Mouse (Mus musculus): ENCODE measurements around the gene Ccdc130.

Gene Ccdc130

DNA sequence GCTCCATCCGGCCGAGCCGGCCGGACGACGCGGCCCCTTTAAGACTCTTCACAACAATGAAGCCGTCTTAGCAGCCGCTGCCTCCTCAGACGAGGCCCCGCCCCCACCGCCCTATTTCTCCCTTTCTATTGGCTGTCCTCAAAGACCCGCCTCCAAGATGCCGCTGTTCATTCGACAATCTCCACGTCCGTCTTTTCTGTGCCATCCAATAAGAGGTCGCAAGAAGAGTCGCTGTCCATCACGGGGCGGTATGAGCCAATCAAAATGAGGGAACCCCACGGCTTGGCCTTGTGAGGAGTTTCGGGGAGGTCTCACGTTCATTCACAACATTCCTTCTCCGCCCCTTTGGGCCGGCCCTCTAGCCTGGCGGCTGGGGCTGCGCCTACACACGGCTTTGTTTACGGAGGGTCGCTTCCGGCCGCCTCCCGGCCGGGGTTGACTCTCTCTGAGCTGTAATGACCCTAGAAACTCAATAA, 33.1 kb downstream of the Ccdc130 start, which contains the start of gene Zswim4:
Gene Zswim4, minus strand, starts transcription at position 58 of the 476 bp plus-strand sequence.
- DNase-seq = peak; percentile 98 to 99

GRCm38 (mm10) chr8:84236410-84236997, 33.7 kb downstream of the Ccdc130 start:
- DNase-seq = no peak

GRCm38 (mm10) chr8:84235746-84236409, 34.3 kb downstream of the Ccdc130 start:
- no peak for DNase-seq

DNA sequence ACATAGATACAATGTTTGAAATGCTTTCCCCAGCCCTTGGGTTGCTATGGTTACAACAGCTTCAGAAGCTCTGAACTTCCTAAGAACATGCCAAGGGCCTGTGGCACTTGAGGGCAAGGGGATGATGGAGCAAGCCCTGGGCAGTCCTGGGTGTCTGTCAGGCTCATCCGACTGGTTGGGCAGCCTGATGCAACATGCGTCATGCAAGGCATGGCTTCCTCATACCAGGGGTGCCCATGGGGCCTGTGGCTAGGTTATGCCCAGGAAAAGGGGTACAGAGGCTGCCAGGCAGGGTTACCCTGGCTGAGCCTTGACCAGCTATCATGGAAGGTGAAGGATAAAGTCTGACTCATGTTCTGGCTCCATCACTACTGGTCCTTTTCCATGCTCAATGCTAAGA, 37.1 kb downstream of the Ccdc130 start:
- DNase-seq = no peak

DNA sequence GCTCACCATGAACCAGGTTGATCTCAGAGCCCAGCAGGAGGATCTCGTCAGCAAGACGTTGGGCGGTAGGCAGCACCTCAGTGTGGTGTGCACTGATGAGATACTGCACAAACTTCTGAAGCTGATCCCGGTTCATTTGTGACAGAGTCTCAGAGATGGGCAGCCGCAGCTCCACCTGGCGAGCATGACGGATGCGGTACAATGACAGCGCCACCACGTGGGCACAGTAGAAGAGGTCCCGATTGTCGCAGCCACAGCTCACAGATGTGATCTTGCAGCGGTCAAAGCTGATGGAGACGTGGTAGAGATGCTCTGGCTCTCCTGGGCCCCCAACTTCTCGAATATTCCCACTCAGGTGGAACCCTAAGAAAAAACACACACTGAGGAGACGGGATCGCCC, 39.4 kb downstream of the Ccdc130 start:
- no peak for DNase-seq

- DNase-seq = no peak
Measured at GRCm38 (mm10) chr8:84223322-84224029, 46.7 kb downstream of the Ccdc130 start.

GRCm38 (mm10) chr8:84222566-84223165, 47.5 kb downstream of the Ccdc130 start:
- no peak for DNase-seq

- no peak for DNase-seq
Measured at GRCm38 (mm10) chr8:84220105-84220504, 50.1 kb downstream of the Ccdc130 start.

GRCm38 (mm10) chr8:84218143-84218542, 52.0 kb downstream of the Ccdc130 start:
- no peak for DNase-seq

- DNase-seq = no peak
Measured at GRCm38 (mm10) chr8:84217206-84217605, 53.0 kb downstream of the Ccdc130 start.

- no peak for DNase-seq
Measured at GRCm38 (mm10) chr8:84213277-84213676, 56.9 kb downstream of the Ccdc130 start.

GRCm38 (mm10) chr8:84211881-84212563, 58.2 kb downstream of the Ccdc130 start:
- peak in 1 of 2 experiments; percentile 37 for DNase-seq

- peak in 1 of 2 experiments; percentile 35 for DNase-seq
Measured at GRCm38 (mm10) chr8:84211202-84211601, 59.0 kb downstream of the Ccdc130 start.

DNA sequence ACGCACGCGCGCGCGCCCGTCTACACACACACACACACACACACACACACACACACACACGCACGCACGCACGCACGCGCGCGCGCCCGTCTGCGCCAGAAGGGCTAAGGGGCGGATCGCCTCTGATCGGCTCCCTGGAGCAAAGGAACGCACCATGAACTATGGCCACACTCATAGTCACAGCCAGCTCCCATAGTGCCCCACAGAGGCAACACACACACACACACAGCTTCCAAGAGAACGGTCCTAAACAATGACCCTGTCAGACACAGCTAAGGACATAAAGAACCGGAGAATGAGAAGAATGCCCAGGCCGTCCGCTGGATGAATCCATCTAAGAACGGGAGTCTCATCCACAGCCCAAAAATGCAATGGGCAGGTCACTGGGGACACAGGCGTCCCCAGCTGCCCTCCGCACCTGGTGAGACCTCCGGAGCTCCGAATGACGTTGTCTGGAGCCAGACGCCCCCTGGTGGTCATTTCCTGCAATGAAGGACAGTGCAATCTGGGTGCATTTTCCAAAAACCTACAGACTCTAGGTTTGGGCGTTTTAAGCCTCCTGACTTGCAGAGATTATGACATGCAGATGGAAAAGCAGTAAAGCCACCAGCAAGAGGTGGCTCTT, 59.9 kb downstream of the Ccdc130 start:
- peak; percentile 81 to 90 for DNase-seq

DNA sequence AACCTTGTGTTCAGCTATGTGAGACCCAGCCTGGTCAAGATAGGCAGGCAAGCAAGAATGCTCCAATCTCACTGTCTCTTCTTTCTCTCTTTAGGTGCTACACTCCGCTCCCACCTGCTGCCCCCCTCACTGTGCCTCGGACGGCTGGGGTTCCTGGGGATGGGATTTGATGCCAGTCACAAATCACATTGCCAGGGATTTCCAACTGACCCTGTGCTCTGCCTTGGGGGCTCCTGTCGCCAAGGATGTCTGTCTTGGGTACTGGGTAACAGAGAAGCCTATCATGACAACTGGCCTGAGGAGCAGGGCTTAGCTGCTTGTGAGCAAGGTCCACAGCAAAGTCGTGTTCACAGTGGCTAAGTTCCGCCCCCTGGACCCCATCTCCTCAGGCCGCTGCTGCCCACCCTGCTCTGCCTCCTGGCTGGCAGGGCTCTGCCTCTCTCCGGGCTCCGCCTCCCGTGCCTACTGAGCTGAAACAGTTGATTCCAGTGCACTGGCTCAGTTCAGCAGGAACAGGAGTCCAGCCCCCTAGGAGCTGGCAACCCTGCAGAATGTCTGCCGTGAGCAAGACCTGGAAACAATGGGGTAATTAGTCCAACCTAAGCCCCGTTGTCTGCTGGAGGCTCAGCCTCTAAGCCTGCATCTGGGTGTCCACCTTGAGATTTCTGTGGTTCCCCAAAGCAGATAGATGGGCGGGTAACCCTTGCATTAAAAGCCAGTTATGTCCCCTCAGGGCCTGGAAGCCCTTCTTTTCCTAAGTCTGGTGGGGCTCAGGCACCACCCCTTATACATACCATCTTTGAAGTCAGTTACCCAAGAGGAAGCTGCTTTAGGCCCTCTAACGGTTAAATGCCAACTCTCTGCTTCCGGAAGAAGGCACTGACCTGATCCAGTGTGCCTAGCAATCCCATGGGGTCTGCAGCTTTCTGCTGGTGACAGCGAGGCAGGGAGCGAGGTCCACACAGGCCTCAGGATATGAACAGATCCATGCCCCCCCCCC, 61.5 kb downstream of the Ccdc130 start:
- DNase-seq = peak; percentile 60 to 69

GRCm38 (mm10) chr8:84207811-84208210, 62.4 kb downstream of the Ccdc130 start:
- peak; percentile 65 to 86 for DNase-seq
